Mouse (Mus musculus) T-cell, adult 2 months (primary cell): ENCODE measurements at regions not wholly inside any gene's neighbourhood (a gene's known extent, or its start where the extent isn't known, plus 50 kb on each side); places are given as distances from the start of the nearest gene placed in this dataset.

Source experiments
- DNase-seq: peaks from one replicate; pipeline ENCODE4 v3.0.0; 2022; ENCODE audit warnings: low spot score

DNA sequence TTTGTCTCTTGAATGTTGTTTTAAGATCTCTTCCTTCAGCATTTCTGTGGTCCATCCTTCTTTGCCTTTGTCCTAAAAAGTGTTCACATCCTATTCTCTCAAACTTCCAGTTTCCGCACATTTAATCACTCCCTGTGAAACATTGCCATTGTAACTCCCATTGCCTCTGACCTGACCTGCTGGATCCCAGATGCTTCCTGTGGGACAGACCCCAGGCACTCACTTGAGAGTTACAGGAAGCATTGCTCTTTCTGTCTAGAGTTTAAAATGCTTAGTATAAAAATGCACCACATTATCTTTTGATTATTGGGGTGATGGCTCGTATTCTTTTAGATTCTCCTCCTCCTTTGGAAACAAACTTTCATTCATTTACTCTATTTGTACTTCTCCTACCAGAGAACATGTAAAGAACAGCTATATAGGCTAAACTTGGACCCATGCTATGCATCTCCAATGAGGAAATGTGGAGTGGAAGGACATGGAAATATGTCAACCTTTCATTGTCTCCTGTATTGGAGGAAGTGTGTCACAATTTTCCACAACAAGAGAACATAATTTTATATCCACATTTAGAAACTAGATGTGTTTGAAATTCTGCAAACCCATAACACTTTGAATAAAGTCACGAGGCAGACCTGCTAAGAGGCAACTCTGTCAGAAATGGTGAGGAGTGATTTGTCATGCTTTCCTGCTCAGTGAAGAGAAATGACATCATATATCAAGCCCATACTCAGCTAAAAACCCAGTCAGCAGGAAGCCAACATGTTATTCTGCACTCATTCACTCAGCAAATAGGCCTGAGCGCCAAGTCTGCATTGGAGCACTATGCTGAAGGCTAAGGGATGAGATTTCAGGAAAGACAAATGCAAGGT is 308.8 kb upstream of the Marcks start:
- no peak for DNase-seq

DNA sequence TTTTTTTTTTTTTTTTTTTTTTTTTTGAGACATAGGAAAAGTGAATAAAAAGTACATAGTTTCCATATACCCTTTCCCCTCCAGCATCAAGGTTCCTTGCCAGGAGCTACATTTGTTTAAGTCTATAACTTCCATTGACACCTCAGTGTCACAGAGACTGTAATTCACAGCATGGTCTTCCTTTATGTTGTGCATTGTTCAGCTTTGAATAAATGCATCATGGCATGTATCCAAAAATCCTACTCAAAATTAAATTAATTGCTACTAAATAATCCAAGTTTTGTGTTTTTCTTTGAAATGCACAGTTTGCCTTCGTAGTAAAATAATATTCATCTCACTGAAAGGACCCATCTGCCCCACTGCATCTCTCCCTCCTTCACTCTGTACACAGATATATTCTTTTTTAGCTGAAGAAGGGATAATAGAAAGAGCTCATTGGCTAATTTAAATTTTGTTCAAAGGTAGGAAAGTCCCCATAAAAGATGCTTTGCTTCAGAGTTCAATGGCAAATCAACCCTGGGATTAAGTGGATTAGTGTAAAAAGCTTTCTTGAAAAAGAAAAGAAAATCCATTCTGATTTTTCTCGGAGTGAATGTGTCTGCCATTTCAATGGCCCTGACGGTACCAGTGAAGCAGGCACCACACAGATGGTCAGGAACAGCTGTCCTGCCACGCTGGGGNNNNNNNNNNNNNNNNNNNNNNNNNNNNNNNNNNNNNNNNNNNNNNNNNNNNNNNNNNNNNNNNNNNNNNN is 301.3 kb upstream of the Marcks start:
- no peak for DNase-seq

GRCm38 (mm10) chr10:37438312-37438711 is 299.6 kb upstream of the Marcks start:
- no peak for DNase-seq

GRCm38 (mm10) chr10:37436849-37437248 is 298.1 kb upstream of the Marcks start:
- no peak for DNase-seq

DNA sequence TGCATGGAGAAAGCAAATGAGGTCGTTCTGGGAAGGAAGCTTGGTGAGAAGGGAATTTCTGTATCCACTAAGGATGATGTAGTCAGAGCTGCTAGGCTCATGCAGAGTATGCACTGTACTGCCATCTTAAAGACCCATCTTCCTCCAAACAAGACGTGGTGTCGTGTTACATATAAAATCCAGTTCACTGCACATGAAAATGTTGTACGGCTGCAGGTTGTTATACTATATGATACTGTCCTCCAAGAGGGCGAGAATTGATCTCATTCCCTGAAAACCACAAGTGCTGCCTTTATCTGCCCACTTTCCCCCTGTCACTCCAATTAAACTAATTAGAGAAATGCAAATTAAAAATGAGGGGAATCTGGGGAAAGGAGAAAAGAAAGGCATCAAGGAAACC is 295.5 kb upstream of the Marcks start:
- DNase-seq = no peak

DNA sequence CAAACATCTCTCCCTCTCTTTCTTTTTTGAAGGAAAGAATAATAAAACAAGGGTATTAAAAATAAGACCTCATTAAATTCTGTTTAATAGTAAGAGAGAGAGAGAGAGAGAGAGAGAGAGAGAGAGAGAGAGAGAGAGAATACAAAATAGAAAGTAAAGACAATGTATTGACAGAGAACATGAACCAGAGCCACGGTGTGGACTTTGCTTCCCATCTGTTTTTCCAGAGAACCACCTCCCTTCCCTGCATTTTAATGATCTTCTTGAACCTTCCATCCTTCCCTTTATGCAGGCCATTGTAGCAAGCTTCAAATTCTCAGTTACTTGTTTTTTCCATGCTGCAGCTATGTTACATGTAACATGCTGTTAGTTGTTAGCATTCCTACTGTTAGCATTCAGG is 284.3 kb upstream of the Marcks start:
- DNase-seq = no peak

DNA sequence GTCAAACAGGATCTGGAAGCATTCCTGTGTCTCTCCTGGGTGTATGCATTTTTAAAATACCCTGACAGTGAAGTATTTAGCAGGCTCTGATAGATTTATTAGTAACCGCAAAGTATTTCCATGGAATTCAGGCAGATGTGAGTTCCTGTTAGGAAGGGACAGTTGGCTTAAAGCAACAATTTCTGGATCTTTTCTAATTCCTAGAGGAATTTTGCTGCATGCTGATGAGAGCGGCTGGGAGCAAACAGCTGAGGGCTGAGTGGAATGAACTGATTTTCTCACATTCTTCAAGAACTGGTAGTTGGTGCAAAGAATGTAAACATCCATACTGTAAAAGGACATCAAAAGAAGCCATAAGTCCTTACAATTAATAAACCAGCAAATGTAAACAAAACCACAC is 283.9 kb upstream of the Marcks start:
- DNase-seq = no peak

GRCm38 (mm10) chr10:37416321-37416720 is 277.6 kb upstream of the Marcks start:
- no peak for DNase-seq

DNA sequence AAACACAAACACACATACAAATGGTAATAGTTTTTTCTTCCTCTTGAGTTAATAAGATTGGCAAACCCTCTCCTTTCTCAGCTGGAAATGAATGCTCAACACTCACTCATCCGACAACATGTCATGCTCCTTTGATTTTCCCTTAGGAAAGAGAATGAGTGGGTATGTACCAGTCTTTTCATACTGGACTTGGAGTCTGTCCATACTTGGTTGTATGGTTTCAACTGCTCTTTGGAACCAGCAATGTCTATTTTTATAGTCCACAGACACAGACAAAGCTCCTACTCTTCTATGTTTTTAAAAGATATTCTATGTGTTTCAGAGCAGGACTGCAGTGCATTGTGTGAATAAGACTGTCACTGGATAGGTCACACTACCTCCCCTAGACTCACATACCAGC is 273.7 kb upstream of the Marcks start:
- no peak for DNase-seq

DNA sequence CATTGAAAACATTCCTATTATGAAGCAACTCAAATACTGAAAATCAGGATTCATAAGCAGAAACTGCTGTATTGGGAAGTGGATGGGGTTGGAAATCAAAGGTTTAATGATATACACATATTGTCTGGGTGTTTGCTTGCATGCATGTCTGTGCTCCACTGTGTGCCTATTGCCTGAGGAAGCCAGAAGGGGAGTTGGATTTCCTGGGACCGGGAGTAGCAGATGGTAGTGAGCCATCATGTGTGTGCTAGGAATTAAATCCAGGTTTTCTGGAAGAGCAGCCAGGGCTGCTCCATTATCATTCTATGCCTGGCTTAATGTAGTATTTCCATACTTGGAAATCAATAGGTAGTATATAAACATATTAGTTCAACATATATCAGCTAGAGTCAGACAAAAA is 271.0 kb upstream of the Marcks start:
- no peak for DNase-seq

DNA sequence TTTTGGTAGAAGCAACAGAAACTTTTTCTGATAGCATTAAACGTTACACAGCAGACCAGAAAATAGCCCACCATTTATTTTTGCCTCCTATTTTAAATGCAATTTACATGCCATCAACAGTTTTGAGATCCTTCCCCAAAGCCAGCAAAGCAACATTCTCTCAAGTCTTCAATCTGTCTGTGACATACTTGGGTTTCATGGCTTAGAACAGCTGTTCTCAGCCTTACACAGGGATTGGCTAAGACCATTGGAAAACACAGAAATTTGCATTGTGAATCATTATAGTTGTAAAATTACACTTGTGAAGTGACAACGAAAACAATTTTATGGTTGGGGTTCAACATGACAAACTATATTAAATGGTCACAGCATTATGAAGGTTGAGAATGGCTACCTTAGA is 268.8 kb upstream of the Marcks start:
- DNase-seq = no peak

DNA sequence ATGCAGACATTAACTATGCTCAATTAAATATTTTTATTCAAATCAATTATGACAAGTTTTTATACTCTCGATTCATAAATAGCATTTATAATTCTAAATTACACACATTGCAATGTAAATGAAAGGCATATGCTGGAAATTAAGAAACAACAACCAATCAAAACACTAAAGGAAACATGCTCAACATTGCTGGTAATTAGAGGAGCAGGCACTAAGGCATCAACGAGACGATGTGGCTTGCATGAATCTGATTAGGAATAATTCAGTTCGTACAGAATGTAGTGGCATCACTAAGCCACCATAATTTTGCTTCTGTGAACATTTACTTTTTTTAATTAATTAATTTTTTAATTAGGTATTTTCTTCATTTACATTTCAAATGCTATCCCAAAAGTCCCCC is 266.2 kb upstream of the Marcks start:
- no peak for DNase-seq

DNA sequence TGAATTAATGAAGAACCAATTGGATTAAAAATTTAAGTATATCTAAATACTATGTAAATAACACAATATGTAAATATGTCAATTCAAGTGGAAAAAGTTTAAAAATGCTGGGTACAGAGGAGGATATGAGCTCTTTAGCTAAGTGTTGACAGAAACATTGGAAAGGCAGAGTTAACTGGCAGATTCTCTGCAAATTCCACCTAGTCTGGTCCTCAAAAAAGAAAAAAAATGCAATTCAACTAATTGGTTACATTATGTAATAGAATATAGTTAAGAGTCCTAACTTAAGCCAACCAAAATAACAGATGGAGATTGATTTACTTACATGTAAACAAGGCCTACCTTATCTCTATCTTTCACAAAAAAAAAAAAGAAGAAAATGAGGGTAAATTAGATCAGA is 265.7 kb upstream of the Marcks start:
- no peak for DNase-seq

DNA sequence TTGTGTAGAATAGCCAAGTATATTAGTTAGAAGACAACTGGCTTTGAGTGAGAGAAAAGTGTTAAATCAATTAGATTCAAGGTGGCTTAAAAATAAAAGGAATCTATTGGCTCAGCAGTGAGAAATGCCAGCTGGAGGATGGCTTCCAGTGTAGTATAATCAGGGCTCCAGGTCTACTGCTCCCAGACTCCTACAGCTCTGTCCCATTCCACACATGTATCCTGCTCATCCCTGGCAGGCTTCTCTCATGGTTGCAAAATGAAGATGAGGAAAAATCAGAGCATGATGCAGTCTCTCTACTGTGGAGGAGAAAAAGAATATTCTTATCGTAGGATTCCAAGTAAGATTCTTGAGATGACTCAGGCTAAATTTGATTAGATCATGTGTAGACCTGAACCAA is 263.7 kb upstream of the Marcks start:
- DNase-seq = no peak

GRCm38 (mm10) chr10:37400991-37401390 is 262.3 kb upstream of the Marcks start:
- DNase-seq = no peak

DNA sequence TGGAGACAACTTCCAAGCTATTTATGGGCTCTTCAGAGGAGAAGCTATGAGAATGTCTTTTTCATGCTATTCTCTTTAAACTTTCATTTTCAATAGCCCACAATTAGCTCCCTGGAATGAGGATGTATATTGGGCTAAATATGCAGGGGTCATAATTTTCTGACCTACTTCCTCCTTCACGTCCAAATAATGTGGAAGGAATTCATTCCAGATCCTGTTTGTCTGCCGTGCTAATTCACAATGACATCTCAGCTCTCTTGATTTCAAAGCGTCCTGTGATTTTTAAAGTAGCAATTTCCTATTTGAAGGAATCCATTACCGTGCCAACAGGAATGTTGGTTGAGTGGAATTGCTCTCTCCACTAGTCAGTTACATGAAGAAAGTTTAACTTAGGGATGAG is 261.7 kb upstream of the Marcks start:
- no peak for DNase-seq

- DNase-seq = no peak
Measured at GRCm38 (mm10) chr10:37397271-37397991, 258.7 kb upstream of the Marcks start.

GRCm38 (mm10) chr10:37390011-37390410 is 251.3 kb upstream of the Marcks start:
- DNase-seq = no peak

GRCm38 (mm10) chr10:37386216-37386615 is 247.5 kb upstream of the Marcks start:
- DNase-seq = no peak

DNA sequence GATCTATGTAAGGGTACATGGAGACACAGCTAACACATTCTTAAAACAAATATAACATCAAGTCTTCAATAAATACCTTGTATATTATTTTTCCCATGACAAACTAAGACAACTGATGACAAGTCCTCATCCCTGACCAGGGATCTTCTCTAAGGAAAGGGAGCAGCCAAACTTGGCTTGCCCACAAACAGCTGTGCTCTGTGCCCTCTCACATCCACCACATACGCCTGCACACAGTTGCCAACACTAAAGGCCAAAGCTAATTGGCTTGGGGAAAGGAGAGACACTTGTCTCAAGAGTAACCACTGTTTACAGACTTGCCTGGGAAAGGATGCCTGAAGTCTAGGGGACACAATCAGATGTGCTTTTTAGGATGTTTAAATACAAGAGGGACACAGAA is 241.3 kb upstream of the Marcks start:
- DNase-seq = no peak

GRCm38 (mm10) chr10:37378002-37378702 is 239.4 kb upstream of the Marcks start:
- no peak for DNase-seq
